Mouse (Mus musculus): ENCODE measurements at regions not wholly inside any gene's neighbourhood (a gene's known extent, or its start where the extent isn't known, plus 50 kb on each side); places are given as distances from the start of the nearest gene placed in this dataset.

GRCm38 (mm10) chr14:79907761-79908160 is 76.1 kb upstream of the Olfm4 start:
- DNase-seq (ENCODE audit: low spot score) (no peak), ATAC-seq (ENCODE audit: insufficient read depth, low read depth) (no peak)
- Histone ChIP-seq H3K27ac (ENCODE audit: low read depth) (no peak overlapping the region), H3K4me1 (ENCODE audit: control insufficient read depth, insufficient read depth) (no peaks in the 10 kb centered on the region), H3K9ac (replicated peaks; ENCODE audit: low read depth, low read length) (no peak overlapping the region), H3K9me3 (replicated peaks; ENCODE audit: control insufficient read depth, low read length) (no peaks in the 10 kb centered on the region), H3K36me3 (replicated peaks; ENCODE audit: control insufficient read depth, insufficient read depth, low read length) (no peaks in the 10 kb centered on the region), H3K4me2 (ENCODE audit: low read depth, low read length) (no peak overlapping the region), H3K4me3 (ENCODE audit: low read depth, low read length) (no peak overlapping the region), H3K27me3 (ENCODE audit: control insufficient read depth, insufficient read depth, low read length) (no peaks in the 10 kb centered on the region)
- 39% methylated on average over 4 of the region's 4 CpGs for WGBS
- TF ChIP-seq EP300 (IDR thresholded peaks at IDR 0.05; ENCODE audit: low read depth) (no peak), CTCF (IDR thresholded peaks at IDR 0.05; ENCODE audit: low read depth) (no peak)

GRCm38 (mm10) chr14:79905574-79905973 is 78.3 kb upstream of the Olfm4 start:
- DNase-seq (ENCODE audit: low spot score) = no peak
- Histone ChIP-seq H3K9ac (replicated peaks; ENCODE audit: low read depth, low read length) (no peak overlapping the region), H3K4me3 (ENCODE audit: low read depth, low read length) (no peak overlapping the region), H3K9me3 (replicated peaks; ENCODE audit: control insufficient read depth, low read length) (no peaks in the 10 kb centered on the region), H3K4me1 (ENCODE audit: control insufficient read depth, insufficient read depth) (no peaks in the 10 kb centered on the region), H3K36me3 (replicated peaks; ENCODE audit: control insufficient read depth, insufficient read depth, low read length) (no peaks in the 10 kb centered on the region), H3K27me3 (ENCODE audit: control insufficient read depth, insufficient read depth, low read length) (no peaks in the 10 kb centered on the region), H3K4me2 (ENCODE audit: low read depth, low read length) (no peak overlapping the region), H3K27ac (ENCODE audit: low read depth) (no peak overlapping the region)
- TF ChIP-seq EP300 (IDR thresholded peaks at IDR 0.05; ENCODE audit: low read depth) = no peak
- TF ChIP-seq CTCF (IDR thresholded peaks at IDR 0.05; ENCODE audit: low read depth) = no peak
- ATAC-seq (ENCODE audit: insufficient read depth, low read depth) = no peak
- WGBS = 63% methylated on average over 2 of the region's 2 CpGs

GRCm38 (mm10) chr14:79902355-79902754 is 81.5 kb upstream of the Olfm4 start:
- Histone ChIP-seq H3K27me3 (ENCODE audit: control insufficient read depth, insufficient read depth, low read length) (no peaks in the 10 kb centered on the region), H3K4me2 (ENCODE audit: low read depth, low read length) (no peak overlapping the region), H3K27ac (ENCODE audit: low read depth) (no peak overlapping the region), H3K4me1 (ENCODE audit: control insufficient read depth, insufficient read depth) (no peaks in the 10 kb centered on the region), H3K9ac (replicated peaks; ENCODE audit: low read depth, low read length) (no peak overlapping the region), H3K36me3 (replicated peaks; ENCODE audit: control insufficient read depth, insufficient read depth, low read length) (no peaks in the 10 kb centered on the region), H3K9me3 (replicated peaks; ENCODE audit: control insufficient read depth, low read length) (no peaks in the 10 kb centered on the region), H3K4me3 (ENCODE audit: low read depth, low read length) (no peak overlapping the region)
- 0% methylated on average over 1 of the region's 1 CpGs for WGBS
- ATAC-seq (ENCODE audit: insufficient read depth, low read depth) (no peak), DNase-seq (ENCODE audit: low spot score) (no peak)
- TF ChIP-seq CTCF (IDR thresholded peaks at IDR 0.05; ENCODE audit: low read depth) (no peak), EP300 (IDR thresholded peaks at IDR 0.05; ENCODE audit: low read depth) (no peak)

GRCm38 (mm10) chr14:79898240-79898639 is 85.6 kb upstream of the Olfm4 start:
- no peaks in the 10 kb centered on the region for H3K36me3 ChIP-seq (replicated peaks; ENCODE audit: control insufficient read depth, insufficient read depth, low read length)
- no peak overlapping the region for H3K9ac ChIP-seq (replicated peaks; ENCODE audit: low read depth, low read length)
- no peaks in the 10 kb centered on the region for H3K9me3 ChIP-seq (replicated peaks; ENCODE audit: control insufficient read depth, low read length)
- no peak for ATAC-seq (ENCODE audit: insufficient read depth, low read depth)
- no peaks in the 10 kb centered on the region for H3K27me3 ChIP-seq (ENCODE audit: control insufficient read depth, insufficient read depth, low read length)
- no peak for DNase-seq (ENCODE audit: low spot score)
- no peak overlapping the region for H3K4me2 ChIP-seq (ENCODE audit: low read depth, low read length)
- no peak overlapping the region for H3K4me3 ChIP-seq (ENCODE audit: low read depth, low read length)
- TF ChIP-seq EP300 (IDR thresholded peaks at IDR 0.05; ENCODE audit: low read depth) (no peak), CTCF (IDR thresholded peaks at IDR 0.05; ENCODE audit: low read depth) (no peak)
- 5% methylated on average over 5 of the region's 5 CpGs for WGBS
- H3K4me1 ChIP-seq (ENCODE audit: control insufficient read depth, insufficient read depth) = no peaks in the 10 kb centered on the region
- H3K27ac ChIP-seq (ENCODE audit: low read depth) = no peak overlapping the region

- no peaks in the 10 kb centered on the region for H3K9me3 ChIP-seq (replicated peaks; ENCODE audit: control insufficient read depth, low read length)
- H3K9ac ChIP-seq (replicated peaks; ENCODE audit: low read depth, low read length) = no peak overlapping the region
- ATAC-seq (ENCODE audit: insufficient read depth, low read depth) (no peak), DNase-seq (ENCODE audit: low spot score) (no peak)
- H3K4me3 ChIP-seq (ENCODE audit: low read depth, low read length) = no peak overlapping the region
- 71% methylated on average over 4 of the region's 4 CpGs for WGBS
- no peaks in the 10 kb centered on the region for H3K27me3 ChIP-seq (ENCODE audit: control insufficient read depth, insufficient read depth, low read length)
- no peak overlapping the region for H3K27ac ChIP-seq (ENCODE audit: low read depth)
- no peaks in the 10 kb centered on the region for H3K36me3 ChIP-seq (replicated peaks; ENCODE audit: control insufficient read depth, insufficient read depth, low read length)
- H3K4me2 ChIP-seq (ENCODE audit: low read depth, low read length) = no peak overlapping the region
- H3K4me1 ChIP-seq (ENCODE audit: control insufficient read depth, insufficient read depth) = no peaks in the 10 kb centered on the region
- TF ChIP-seq CTCF (IDR thresholded peaks at IDR 0.05; ENCODE audit: low read depth) (no peak), EP300 (IDR thresholded peaks at IDR 0.05; ENCODE audit: low read depth) (no peak)
Measured at GRCm38 (mm10) chr14:79893241-79893640, 90.6 kb upstream of the Olfm4 start.

- ATAC-seq (ENCODE audit: insufficient read depth, low read depth) (no peak), DNase-seq (ENCODE audit: low spot score) (no peak)
- Histone ChIP-seq H3K9ac (replicated peaks; ENCODE audit: low read depth, low read length) (no peak overlapping the region), H3K27ac (ENCODE audit: low read depth) (no peak overlapping the region), H3K9me3 (replicated peaks; ENCODE audit: control insufficient read depth, low read length) (no peaks in the 10 kb centered on the region), H3K4me3 (ENCODE audit: low read depth, low read length) (no peak overlapping the region), H3K4me2 (ENCODE audit: low read depth, low read length) (no peak overlapping the region), H3K4me1 (ENCODE audit: control insufficient read depth, insufficient read depth) (no peaks in the 10 kb centered on the region), H3K27me3 (ENCODE audit: control insufficient read depth, insufficient read depth, low read length) (no peaks in the 10 kb centered on the region), H3K36me3 (replicated peaks; ENCODE audit: control insufficient read depth, insufficient read depth, low read length) (no peaks in the 10 kb centered on the region)
- 58% methylated on average over 2 of the region's 2 CpGs for WGBS
- no peak for TF ChIP-seq EP300 (IDR thresholded peaks at IDR 0.05; ENCODE audit: low read depth)
- no peak for TF ChIP-seq CTCF (IDR thresholded peaks at IDR 0.05; ENCODE audit: low read depth)
Measured at GRCm38 (mm10) chr14:79890682-79891081, 93.2 kb upstream of the Olfm4 start.

All from heart, postnatal 0 days (tissue).